Mouse (Mus musculus) forebrain, embryonic 11.5 days (tissue): ENCODE results near the gene Rbks. TPM values are rescaled to one million over a fixed set of nuclear protein-coding genes. Genes with fewer than 3 reads are reported as not detected.
"Not testable (repeated sequence)": the region's sequence is repeated elsewhere in the genome, so short reads cannot be mapped to it uniquely, and the experiment has no call there.

Experiments used
- ATAC-seq: fragments of 200-750 bp; cut with Nextera tagmentation; replicated peaks from 2 replicates; pipeline ENCODE4 v1.8.0; 2017; ENCODE audit warnings: moderate TSS enrichment; ENCODE audit not compliant: low FRiP score
- DNase-seq: peaks from one replicate; pipeline ENCODE4 v3.0.0-alpha.2; 2017; ENCODE audit warnings: low spot score
- H3K27ac ChIP-seq: fragments of 300-500 bp; sonication (generic); 2 replicates; pipeline ENCODE4 v1.5.1; 2014; ENCODE audit warnings: low read depth, low read length
- H3K27me3 ChIP-seq: fragments of 300-500 bp; sonication (generic); 2 replicates; pipeline ENCODE4 v1.6.1; 2014; ENCODE audit warnings: mild to moderate bottlenecking, low read length, mixed read lengths; ENCODE audit not compliant: control insufficient read depth, insufficient read depth
- H3K36me3 ChIP-seq: fragments of 300-500 bp; sonication (generic); 2 replicates; pipeline ENCODE4 v1.6.1; 2014; ENCODE audit warnings: mild to moderate bottlenecking, low read length, moderate library complexity, mixed read lengths; ENCODE audit not compliant: control insufficient read depth, insufficient read depth
- H3K4me1 ChIP-seq: fragments of 300-500 bp; sonication (generic); replicated peaks from 2 replicates; pipeline ENCODE4 v1.6.1; 2014; ENCODE audit warnings: low read length, mixed read lengths; ENCODE audit not compliant: control insufficient read depth, insufficient read depth
- H3K4me2 ChIP-seq: fragments of 300-500 bp; sonication (generic); 2 replicates; pipeline ENCODE4 v1.6.1; 2014; ENCODE audit warnings: low read depth, mild to moderate bottlenecking, low read length, moderate library complexity, mixed read lengths; ENCODE audit not compliant: severe bottlenecking
- H3K4me3 ChIP-seq: fragments of 300-500 bp; sonication (generic); 2 replicates; pipeline ENCODE4 v1.5.1; 2014; ENCODE audit warnings: low read depth, low read length
- H3K9ac ChIP-seq: fragments of 300-500 bp; sonication (generic); 2 replicates; pipeline ENCODE4 v1.6.1; 2014; ENCODE audit warnings: low read length
- H3K9me3 ChIP-seq: fragments of 300-500 bp; sonication (generic); 2 replicates; pipeline ENCODE4 v1.6.1; 2016; ENCODE audit warnings: low read length, mixed read lengths; ENCODE audit not compliant: control insufficient read depth
- WGBS: fragments of 180-500 bp; shearing (Covaris S2); extraction: QIAGEN DNeasy Blood & Tissue Kit; methylation state at CpG from one replicate; pipeline ENCODE4 v1.1.7; 2014; 5-methylcytosine and 5-hydroxymethylcytosine counted together
- polyA plus RNA-seq: library from polyadenylated mRNA; unstranded; fragments of >200 nt; fragmentation: Nextera tagmentation; extraction: Ambion mirVana; gene quantifications from 2 replicates; pipeline ENCODE4 v1.2.1, GENCODE M21; 2014

Rbks gene
- polyA plus RNA-seq, 1 experiment from 2014 or later, result 3.4 TPM

DNA sequence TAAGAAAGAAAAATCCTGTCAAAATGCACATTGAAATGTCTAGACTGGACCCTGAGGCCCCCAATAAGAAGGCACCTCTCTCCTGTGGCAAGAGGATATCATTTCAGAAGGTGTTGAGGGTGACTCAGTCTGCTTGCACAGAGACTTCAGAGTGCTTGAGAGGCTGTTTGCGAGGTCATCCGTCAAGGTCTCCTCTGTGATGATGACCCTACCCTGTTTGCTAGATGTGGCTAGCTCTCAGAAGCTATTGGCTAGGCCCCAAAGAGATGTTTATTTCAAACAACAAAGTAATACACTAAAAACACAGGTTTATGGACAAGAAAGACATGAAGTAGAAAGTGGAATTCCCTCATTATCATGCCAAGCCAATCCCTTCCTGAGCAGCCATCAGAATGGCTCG is 55.1 kb downstream of the Rbks start:
- Histone ChIP-seq H3K9ac (no peak overlapping the region), H3K27me3 (no peaks in the 10 kb centered on the region), H3K9me3 (no peaks in the 10 kb centered on the region), H3K4me1 (no peaks in the 10 kb centered on the region; the same call in 1 of the 2 replicates), H3K36me3 (no peaks in the 10 kb centered on the region), H3K27ac (no peak overlapping the region), H3K4me2 (no peak overlapping the region), H3K4me3 (no peak overlapping the region)
- 89% methylated on average over 3 of the region's 3 CpGs for WGBS
- ATAC-seq, result no peak
- no peak for DNase-seq

DNA sequence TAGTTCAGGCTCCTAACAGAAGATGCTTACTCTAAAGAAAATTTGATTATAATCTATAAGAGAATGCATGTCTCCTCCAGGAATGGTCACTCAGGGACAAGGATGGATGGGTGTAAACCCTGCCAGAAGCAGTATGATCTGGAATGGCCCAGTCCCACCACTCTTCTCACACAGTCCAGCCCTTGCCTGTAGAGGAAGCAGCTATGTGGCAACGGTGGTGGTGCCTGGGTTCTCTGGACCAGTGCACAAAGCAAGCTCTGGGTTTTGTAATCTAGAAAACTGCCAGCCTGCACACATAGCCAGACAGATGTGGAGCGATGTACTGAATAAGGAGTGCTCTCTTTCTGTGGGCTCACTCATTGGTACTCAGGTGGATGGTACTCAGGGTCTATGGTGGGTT is 56.9 kb downstream of the Rbks start:
- DNase-seq, result no peak
- no peak overlapping the region for H3K4me3 ChIP-seq
- H3K4me2 ChIP-seq, result no peak overlapping the region
- no peak for ATAC-seq
- no peaks in the 10 kb centered on the region for H3K27me3 ChIP-seq
- H3K9ac ChIP-seq, result no peak overlapping the region
- no peak overlapping the region for H3K27ac ChIP-seq
- 93% methylated on average over 2 of the region's 2 CpGs for WGBS
- H3K4me1 ChIP-seq, result peaks cover 6% of the 10 kb centered on the region; the same call in 1 of the 2 replicates
- no peaks in the 10 kb centered on the region for H3K36me3 ChIP-seq
- no peaks in the 10 kb centered on the region for H3K9me3 ChIP-seq

DNA sequence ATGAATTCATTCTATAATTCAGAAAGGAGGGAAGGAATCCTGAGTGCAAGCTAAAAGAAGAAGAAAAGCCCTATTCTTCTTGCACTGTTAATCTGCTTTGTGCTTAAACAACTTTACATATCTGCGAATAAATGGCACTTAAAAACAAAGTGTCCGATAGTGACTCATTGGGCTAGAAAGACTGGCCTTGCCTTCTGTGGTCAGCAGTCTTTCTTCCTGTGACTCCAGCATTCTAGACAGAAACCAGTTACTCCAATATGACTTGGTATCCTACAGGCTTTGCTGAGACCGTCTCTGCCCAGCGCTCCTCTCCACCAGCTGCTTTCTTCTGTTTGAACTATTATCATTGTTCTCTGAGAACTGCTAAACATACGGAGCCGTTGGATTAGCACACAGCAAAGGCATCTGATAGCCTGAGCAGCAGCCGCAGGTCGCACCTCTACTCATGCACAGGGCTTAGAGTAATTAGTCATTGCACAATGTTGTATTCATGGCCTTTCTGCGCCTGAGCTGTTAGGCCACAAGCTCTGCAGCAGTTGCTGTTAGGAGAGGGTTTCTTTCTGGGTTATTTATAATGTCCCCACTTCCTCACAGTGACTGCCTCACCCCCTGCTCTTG is 60.7 kb downstream of the Rbks start:
- no peaks in the 10 kb centered on the region; the same call in 1 of the 2 replicates for H3K36me3 ChIP-seq
- DNase-seq, result no peak
- no peak overlapping the region for H3K27ac ChIP-seq
- WGBS, result 36% methylated on average over 9 of the region's 9 CpGs
- no peak overlapping the region for H3K4me3 ChIP-seq
- H3K27me3 ChIP-seq, result no peaks in the 10 kb centered on the region
- no peaks in the 10 kb centered on the region for H3K9me3 ChIP-seq
- no peak overlapping the region for H3K4me2 ChIP-seq
- peaks cover 8% of the 10 kb centered on the region; the same call in 1 of the 2 replicates for H3K4me1 ChIP-seq
- no peak overlapping the region for H3K9ac ChIP-seq
- no peak for ATAC-seq

DNA sequence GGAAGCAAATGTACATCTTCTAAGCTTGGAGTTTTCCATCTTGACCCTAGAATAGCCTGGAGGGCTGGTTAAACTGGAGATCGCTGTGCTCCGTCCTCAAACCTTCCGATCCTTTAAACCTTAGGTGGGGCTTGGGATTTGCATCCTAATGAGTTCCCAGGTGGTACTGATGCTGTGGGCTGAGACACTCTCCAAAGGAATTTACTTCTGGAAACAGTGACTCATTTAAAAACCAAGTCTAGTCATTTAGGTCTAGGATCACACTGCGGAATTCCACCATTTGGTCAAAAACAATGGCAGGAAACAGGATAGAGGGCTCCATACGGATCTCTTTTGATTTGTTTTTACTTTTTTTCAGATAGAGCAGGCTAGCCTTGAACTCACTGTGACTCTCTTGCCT is 62.7 kb downstream of the Rbks start:
- H3K27me3 ChIP-seq, result no peaks in the 10 kb centered on the region
- H3K4me2 ChIP-seq, result no peak overlapping the region
- H3K4me3 ChIP-seq, result no peak overlapping the region
- no peaks in the 10 kb centered on the region; the same call in 1 of the 2 replicates for H3K36me3 ChIP-seq
- peaks cover 8% of the 10 kb centered on the region; the same call in 1 of the 2 replicates for H3K4me1 ChIP-seq
- no peak overlapping the region for H3K27ac ChIP-seq
- H3K9ac ChIP-seq, result no peak overlapping the region
- H3K9me3 ChIP-seq, result no peaks in the 10 kb centered on the region
- 33% methylated on average over 5 of the region's 5 CpGs for WGBS
- DNase-seq (no peak), ATAC-seq (no peak)

DNA sequence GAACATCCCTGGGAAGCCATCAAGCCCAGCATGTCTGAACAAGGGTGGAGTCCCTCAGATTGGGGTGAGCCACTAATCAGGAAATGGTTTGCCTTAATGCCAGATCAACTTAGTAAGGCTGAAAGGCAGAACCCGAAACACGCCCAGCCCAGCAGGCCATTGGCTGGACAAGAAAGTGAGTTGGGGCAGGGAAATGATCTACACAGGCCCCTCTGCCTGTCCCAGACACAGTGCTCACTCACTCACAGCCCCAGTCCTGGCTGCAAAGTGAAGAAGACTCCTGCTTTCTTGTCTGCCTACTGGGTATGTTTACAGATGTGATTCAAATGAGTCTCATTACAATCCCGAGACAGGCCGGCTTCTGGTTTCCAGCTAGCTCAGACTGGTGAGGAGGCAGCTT is 63.3 kb downstream of the Rbks start:
- ATAC-seq, result no peak

DNA sequence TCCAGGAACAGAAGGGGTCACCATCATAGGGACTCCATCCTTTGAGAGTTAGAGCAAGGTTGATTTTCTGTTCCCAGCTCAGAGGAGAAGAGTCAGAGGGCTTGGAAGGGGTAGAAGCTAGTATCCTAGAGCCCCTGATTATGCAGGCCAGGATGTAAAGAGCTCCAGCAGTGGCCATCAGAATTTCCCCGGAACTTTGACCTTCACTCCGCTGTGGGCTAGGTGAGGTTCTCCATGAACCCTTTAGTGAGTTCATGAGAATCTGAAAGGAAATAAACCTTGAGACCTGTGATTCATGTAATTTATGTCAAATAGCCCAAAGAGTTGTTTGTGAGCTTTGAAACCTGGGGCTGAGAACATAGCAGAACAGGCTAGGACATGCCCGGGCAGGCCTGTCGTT is 66.3 kb downstream of the Rbks start:
- not testable (repeated sequence) for H3K4me3 ChIP-seq, H3K27ac ChIP-seq, DNase-seq, H3K36me3 ChIP-seq, H3K9me3 ChIP-seq, H3K27me3 ChIP-seq, ATAC-seq, H3K9ac ChIP-seq, H3K4me1 ChIP-seq, H3K4me2 ChIP-seq
- over 99% methylated on average over 4 of the region's 4 CpGs for WGBS

More for the DNA sequence above, 63.3 kb downstream of the Rbks start:
- H3K27ac ChIP-seq, result no peak overlapping the region
- no peak for DNase-seq
- no peak overlapping the region for H3K4me3 ChIP-seq
- no peak overlapping the region for H3K4me2 ChIP-seq
- H3K36me3 ChIP-seq, result no peaks in the 10 kb centered on the region; the same call in 1 of the 2 replicates
- no peaks in the 10 kb centered on the region for H3K9me3 ChIP-seq
- H3K9ac ChIP-seq, result no peak overlapping the region
- H3K27me3 ChIP-seq, result no peaks in the 10 kb centered on the region
- WGBS, result 44% methylated on average over 4 of the region's 4 CpGs
- peaks cover 8% of the 10 kb centered on the region; the same call in 1 of the 2 replicates for H3K4me1 ChIP-seq

DNA sequence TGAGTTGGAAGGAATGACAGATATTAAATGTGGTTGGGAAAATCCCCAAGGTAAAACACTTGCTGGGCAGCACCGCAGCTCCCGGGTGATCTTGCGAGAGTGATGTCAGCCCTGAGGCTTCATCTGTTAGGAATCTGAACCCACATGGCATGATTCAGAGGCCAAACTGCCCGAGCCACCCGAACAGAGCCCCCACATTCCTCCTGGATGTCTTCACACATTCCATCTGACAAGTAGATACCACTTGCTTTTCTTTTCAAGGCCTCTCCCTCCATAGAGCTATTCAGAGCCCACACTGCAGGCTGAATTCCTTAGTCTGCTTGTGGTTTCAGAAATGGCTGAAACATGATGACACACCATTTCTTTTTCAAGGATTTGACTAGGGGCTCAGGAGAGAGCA is 67.4 kb downstream of the Rbks start:
- no peak overlapping the region for H3K9ac ChIP-seq
- H3K9me3 ChIP-seq, result no peaks in the 10 kb centered on the region
- no peaks in the 10 kb centered on the region for H3K27me3 ChIP-seq
- H3K4me3 ChIP-seq, result no peak overlapping the region
- H3K4me1 ChIP-seq, result no peaks in the 10 kb centered on the region
- no peaks in the 10 kb centered on the region; the same call in 1 of the 2 replicates for H3K36me3 ChIP-seq
- ATAC-seq (no peak), DNase-seq (no peak)
- WGBS, result 63% methylated on average over 5 of the region's 5 CpGs
- no peak overlapping the region for H3K27ac ChIP-seq
- no peak overlapping the region for H3K4me2 ChIP-seq

DNA sequence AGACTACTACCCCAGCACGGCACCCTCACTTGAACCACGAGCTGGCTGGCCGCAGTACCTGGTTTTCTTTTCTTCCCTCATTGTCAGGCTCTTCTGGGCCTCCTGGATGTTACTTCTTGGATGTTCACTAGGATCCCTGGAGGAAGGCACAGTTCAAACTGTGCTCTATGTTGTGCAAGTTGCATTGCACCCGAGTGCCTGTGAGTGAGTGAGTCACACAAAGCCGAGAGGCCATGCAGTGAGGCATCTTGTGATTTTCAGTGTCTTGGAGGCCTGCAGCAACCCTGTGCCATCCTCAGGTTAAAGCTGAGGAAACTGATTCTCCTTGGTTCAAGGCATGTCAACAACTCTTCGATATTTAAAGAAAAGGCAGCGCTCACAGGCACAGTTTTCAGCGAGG is 68.9 kb downstream of the Rbks start:
- H3K9me3 ChIP-seq, result no peaks in the 10 kb centered on the region
- DNase-seq, result no peak
- H3K36me3 ChIP-seq, result no peaks in the 10 kb centered on the region
- ATAC-seq, result no peak
- H3K4me1 ChIP-seq, result no peaks in the 10 kb centered on the region
- H3K27ac ChIP-seq, result no peak overlapping the region
- 91% methylated on average over 8 of the region's 8 CpGs for WGBS
- H3K9ac ChIP-seq, result no peak overlapping the region
- H3K27me3 ChIP-seq, result no peaks in the 10 kb centered on the region
- no peak overlapping the region for H3K4me3 ChIP-seq
- H3K4me2 ChIP-seq, result no peak overlapping the region
